Mouse (Mus musculus): ENCODE results near the gene Pnldc1.

GRCm38 (mm10) chr17:12935719-12936118, 25.7 kb upstream of the Pnldc1 start:
- TF ChIP-seq POLR2A (IDR thresholded peaks at IDR 0.05; ENCODE audit: borderline replicate concordance, insufficient read depth, low read length) (no peak), CTCF (IDR thresholded peaks at IDR 0.05; ENCODE audit: borderline replicate concordance, insufficient read depth, low read depth, low read length) (no peak)
